Mouse (Mus musculus) gastrocnemius, adult 8-10 months (tissue): Measurements from ENCODE around the gene Glt6d1. TPM values are rescaled to one million over a fixed set of nuclear protein-coding genes. Genes with fewer than 3 reads are reported as not detected.

Experiments used
- DNase-seq, 2 experiments: peaks; one replicate each; pipeline ENCODE4 v3.0.0; 2022; ENCODE audit warnings: low spot score in 2 of 2
- total RNA-seq, 4 experiments: library from RNA; stranded (reverse); gene quantifications; 2 replicates each; pipeline ENCODE4 v1.2.4; 2022

Glt6d1 gene
- total RNA-seq, 4 experiments from 2014 or later = not detected

DNA sequence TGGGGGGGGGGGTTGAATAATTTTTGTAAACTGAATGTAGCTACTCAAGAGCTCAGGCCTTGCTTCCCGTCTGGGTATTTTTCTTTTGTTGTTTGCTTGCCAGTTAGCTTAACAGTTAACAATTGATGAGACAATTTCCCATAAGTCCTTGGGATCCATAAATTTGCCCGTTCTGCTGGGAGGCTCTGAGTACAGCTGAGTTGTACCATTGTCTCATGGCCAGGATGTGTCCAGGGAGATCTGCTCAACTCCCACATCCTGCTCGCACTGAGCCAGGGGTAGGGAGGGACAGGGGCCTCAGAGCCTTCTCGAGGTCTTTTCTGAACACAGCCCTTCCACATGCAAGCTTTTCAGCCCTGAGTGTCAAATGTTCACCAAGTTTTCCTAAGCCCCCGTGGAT is 17.6 kb downstream of the Glt6d1 start:
- no peak for DNase-seq

DNA sequence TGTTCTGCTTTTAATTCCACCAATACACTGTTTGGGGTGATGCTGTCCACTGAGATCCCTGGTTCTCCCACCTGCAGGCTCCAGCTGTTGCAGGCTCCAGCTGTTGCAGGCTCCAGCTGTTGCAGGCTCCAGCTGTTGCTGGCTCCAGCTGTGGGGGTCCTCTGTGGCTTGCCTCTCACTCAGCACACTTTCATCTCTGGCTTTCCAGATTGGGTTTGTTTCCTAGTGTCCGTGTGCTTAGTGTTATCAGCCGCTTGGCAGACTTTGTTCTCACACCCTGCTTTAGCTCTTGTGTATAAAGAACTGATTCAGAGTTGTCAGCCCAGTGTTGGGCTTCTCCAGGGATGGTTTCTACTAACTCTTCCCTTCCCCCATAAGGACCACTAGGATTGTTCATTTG is 18.0 kb downstream of the Glt6d1 start:
- DNase-seq = no peak

- no peak for DNase-seq
These were observed 26.6 kb downstream of the Glt6d1 start for GRCm38 (mm10) chr2:25789092-25789491.

DNA sequence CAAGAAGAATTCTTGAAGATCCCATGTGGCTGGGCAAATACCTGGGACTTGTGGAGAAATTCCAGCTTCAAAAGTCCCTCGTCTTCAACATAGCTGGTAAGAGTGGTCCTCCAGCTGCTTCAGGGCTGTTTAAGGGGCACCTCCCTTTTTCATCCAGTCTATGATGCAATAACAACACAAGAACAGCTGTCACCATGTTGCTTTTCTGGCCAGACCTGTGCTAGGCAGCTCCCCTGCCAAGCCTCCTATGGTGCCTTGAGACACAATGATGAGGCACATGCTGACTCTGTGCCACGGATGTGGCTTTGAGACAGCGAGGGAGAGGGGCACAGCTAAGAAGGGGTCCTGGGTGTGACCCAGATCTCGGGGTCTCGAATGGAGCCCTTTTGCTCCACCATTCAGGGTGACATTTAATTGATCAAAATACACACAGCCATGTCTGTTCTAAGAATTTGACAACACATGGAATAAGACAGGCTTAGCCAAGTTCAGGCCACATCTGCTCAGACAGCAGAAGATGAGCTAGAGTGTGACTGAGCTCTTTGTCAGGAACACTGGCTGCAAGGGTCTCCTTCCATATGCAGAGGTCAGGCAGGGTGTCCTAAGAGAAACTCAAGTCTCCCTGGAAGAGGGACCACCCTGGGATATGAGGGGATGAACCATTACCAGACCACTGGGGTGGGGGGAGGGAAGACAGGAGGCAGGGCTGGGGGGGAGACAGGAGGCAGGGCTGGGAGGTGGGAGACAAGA is 29.9 kb downstream of the Glt6d1 start:
- DNase-seq = no peak

- DNase-seq = no peak
These were observed 33.7 kb downstream of the Glt6d1 start, which contains the start of gene Gm13539 for GRCm38 (mm10) chr2:25781957-25782356. Gene Gm13539 (plus strand): TSS chr2:25782257.

- DNase-seq = no peak
These were observed 34.7 kb downstream of the Glt6d1 start for GRCm38 (mm10) chr2:25780921-25781320.

- no peak for DNase-seq
These were observed 36.6 kb downstream of the Glt6d1 start for GRCm38 (mm10) chr2:25779076-25779475.

DNA sequence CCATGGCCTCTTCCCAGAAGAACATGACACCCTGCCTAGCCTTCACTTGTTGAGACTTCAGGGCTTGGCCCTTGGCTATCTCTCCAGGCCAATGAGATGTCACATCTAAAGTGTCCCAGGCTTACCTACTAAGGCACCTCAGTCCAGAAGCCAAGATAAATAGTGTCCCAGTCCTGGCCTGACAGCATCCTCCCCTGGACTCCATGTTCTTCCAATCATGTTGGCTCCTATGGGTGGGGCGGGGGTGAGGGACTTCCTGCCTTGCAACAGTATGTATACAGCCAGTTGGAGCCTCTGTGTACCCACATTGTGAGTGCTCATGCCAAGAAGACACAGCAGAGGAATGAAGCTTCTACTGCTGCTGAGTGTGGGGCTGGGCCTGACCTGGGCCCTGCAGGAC is 38.9 kb downstream of the Glt6d1 start, which contains the start of gene Lcn11:
Gene Lcn11, plus strand, starts transcription at position 301 of the 400 bp plus-strand sequence.
- DNase-seq = no peak

GRCm38 (mm10) chr2:25775991-25776390 is 39.7 kb downstream of the Glt6d1 start:
- DNase-seq = no peak

- DNase-seq = no peak
These were observed 41.0 kb downstream of the Glt6d1 start for GRCm38 (mm10) chr2:25774640-25775039.

GRCm38 (mm10) chr2:25773507-25773906 is 42.1 kb downstream of the Glt6d1 start:
- DNase-seq = no peak

DNA sequence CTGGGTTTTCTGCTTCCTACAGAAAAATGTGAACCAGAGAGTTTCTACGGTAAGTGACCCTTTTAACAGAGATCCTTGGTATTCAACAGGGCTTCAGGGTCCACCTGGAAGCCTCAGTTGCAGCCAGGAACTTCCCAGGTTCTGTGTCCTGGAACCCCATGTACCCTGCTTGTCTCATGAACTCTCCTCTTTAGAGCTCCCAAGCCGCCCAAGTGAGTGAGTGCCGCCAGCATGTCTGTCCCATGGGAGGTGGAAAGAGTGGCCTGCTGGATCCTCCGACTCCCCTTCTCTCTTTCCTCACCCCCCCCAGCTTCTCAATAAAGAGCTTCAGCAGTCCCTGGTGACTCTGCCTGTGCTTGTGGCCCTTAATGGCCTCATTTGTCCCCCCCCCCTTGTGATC is 47.9 kb downstream of the Glt6d1 start:
- DNase-seq = no peak

- DNase-seq = no peak
These were observed 50.4 kb downstream of the Glt6d1 start, which contains the start of gene Lcn3 for GRCm38 (mm10) chr2:25765269-25765668. Gene Lcn3 (plus strand): TSS chr2:25765569.

- DNase-seq = no peak
These were observed 57.5 kb downstream of the Glt6d1 start for GRCm38 (mm10) chr2:25758064-25758625.

GRCm38 (mm10) chr2:25754201-25754600 is 61.4 kb downstream of the Glt6d1 start:
- DNase-seq = no peak

Other genes with a start within 250 kb of the Glt6d1 start
- under 1 TPM; 0.19 to 0.46 (median 0.33) TPM for gene Mamdc4, start 241.0 kb downstream of the Glt6d1 start, total RNA-seq
- 10 to 100 TPM; 62.8 to 69.7 (median 65.5) TPM for gene Phpt1, start 240.6 kb downstream of the Glt6d1 start, total RNA-seq
- gene Ajm1, start 234.1 kb downstream of the Glt6d1 start, total RNA-seq = under 1 TPM; 0.13 to 0.20 (median 0.16) TPM
- gene Rabl6, start 207.3 kb downstream of the Glt6d1 start, total RNA-seq = 10 to 100 TPM; 83.3 to 94.6 (median 89.3) TPM
- not detected for gene Ccdc183, start 198.2 kb downstream of the Glt6d1 start, total RNA-seq
- gene Tmem141, start 193.8 kb downstream of the Glt6d1 start, total RNA-seq = 10 to 100 TPM; 14.9 to 22.8 (median 17.3) TPM
- 1 to 10 TPM in 3 of 4 experiments, under 1 TPM in 1; 0.41 to 4.2 (median 1.9) TPM for gene Fcna, start 187.8 kb downstream of the Glt6d1 start, total RNA-seq
- 1 to 10 TPM; 3.5 to 8.6 (median 5.2) TPM for gene Lcn8, start 162.7 kb downstream of the Glt6d1 start, total RNA-seq
- not detected for gene Lcn5, start 157.9 kb downstream of the Glt6d1 start, total RNA-seq
- gene Lcn6, start 139.1 kb downstream of the Glt6d1 start, total RNA-seq = not detected
- not detected for gene Lcn10, start 133.1 kb downstream of the Glt6d1 start, total RNA-seq
- gene Obp2a, start 115.8 kb downstream of the Glt6d1 start, total RNA-seq = not detected
- gene Bmyc, start 109.1 kb downstream of the Glt6d1 start, total RNA-seq = 10 to 100 TPM; 18.7 to 22.3 (median 20.6) TPM
- gene Obp2b, start 78.8 kb downstream of the Glt6d1 start, total RNA-seq = not detected
- gene Lcn3, start 50.3 kb downstream of the Glt6d1 start, total RNA-seq = not detected
- not detected for gene Lcn11, start 38.8 kb downstream of the Glt6d1 start, total RNA-seq
- gene Gm13539, start 33.6 kb downstream of the Glt6d1 start, total RNA-seq = not detected
- not detected for gene Lcn9, start 7.3 kb upstream of the Glt6d1 start, total RNA-seq
- gene Sohlh1, start 31.4 kb upstream of the Glt6d1 start, total RNA-seq = not detected
- under 1 TPM in 3 of 4 experiments, not detected in 1; 0.10 to 0.31 (median 0.24) TPM for gene Kcnt1, start 47.9 kb upstream of the Glt6d1 start, total RNA-seq
- 10 to 100 TPM; 49.2 to 59.3 (median 51.8) TPM for gene Camsap1, start 167.4 kb upstream of the Glt6d1 start, total RNA-seq
- gene Ubac1, start 205.9 kb upstream of the Glt6d1 start, total RNA-seq = 100 to 1,000 TPM; 223 to 283 (median 240) TPM